Mouse (Mus musculus) cerebellum, adult (tissue): Measurements from ENCODE around the gene Lamtor3.
"Not testable (repeated sequence)": the region's sequence is repeated elsewhere in the genome, so short reads cannot be mapped to it uniquely, and the experiment has no call there.

Source experiments
- ATAC-seq: cut with Nextera tagmentation; 2 replicates; pipeline ENCODE4 v1.9.2; 2017; ENCODE audit warnings: mild to moderate bottlenecking, moderate library complexity, mixed read lengths; ENCODE audit not compliant: insufficient number of reproducible peaks, low FRiP score, low TSS enrichment

Lamtor3 gene

DNA sequence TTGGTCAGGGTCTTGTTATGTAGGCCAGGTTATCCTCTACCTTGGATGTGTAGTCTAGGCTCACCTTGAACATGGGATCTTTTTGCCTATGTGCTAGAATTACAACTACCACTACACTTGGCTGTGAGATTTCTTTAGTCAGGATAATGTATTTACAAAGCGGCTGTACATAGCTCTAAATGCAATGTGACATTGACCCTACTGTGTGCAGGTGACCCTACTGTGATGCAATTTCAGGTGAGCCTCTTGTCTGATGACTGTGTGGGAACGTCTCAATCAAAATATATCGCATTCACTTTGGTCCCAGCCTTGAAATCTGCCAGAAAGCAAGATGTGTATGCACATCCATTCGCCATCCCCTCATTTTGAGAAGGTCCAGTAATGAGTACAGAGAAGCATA, 40.0 kb downstream of the Lamtor3 start:
- no peak for ATAC-seq

DNA sequence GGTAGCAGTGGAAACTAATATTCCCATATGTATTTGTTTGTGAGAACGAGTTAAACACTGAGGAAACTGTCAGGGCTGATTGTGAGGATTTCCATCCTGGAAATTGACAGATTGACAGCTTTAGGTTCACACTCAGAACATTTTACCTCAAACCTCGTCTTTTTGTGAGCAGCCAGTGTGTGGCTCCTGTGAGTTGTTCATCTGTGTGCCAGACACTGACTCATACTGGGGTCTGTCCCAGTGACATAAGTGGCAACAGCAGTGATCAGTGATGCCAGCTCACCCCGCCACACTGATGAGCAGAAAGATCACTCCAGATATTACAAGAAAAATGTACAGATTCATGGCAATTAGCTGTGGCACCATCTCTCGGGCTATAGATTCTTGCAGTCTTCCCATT, 41.1 kb downstream of the Lamtor3 start:
- ATAC-seq = no peak

DNA sequence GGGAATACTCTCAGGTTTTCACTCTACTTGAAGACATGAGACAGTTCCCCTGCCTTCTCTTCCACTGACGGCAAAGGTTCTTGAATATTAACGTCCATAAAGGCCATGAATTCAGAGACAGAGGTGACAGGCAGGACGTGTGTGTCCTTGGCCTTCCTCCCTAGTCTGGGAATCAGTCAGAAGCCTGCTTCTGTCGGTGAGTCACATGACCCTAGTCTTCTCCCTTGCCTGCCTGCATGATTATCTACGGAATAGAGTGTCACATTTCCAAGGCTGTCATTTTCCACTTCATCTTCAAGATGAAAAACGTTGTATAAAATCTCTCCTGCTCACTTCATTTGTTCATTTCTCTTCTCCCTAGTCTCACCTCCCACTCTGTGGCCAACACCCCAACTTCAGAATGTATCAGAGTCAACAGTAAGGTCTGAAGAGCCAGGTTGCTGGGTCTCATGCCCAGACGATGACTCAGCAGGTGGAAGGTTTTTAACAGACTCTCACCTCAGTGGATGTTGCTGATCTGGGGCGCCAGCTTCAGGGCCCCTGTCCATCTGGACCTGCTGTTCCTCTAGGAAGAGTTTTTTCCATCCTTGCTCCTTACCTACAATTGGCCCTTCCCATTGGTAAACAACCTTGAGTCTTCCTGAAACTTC, 43.6 kb downstream of the Lamtor3 start:
- ATAC-seq = peak; percentile 83

DNA sequence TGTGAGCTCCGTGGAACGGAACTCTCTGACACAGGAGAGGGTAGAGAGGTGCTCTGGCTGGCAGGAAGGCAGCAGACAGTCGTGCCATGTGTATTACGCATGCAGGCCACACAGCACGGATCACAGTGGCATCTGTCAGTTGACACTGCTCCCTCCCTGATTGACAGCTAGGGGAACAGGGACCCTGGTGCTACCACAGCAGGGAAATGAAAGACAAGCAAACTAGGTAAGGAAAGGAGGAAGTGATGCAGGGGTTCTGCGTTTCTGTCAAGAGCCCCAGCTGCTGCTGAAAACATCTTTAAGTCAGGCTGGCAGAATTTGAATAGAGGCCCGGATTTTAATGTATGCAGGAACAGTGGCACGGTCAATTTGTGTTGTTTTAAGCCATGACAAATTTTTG, 45.2 kb downstream of the Lamtor3 start:
- no peak for ATAC-seq

DNA sequence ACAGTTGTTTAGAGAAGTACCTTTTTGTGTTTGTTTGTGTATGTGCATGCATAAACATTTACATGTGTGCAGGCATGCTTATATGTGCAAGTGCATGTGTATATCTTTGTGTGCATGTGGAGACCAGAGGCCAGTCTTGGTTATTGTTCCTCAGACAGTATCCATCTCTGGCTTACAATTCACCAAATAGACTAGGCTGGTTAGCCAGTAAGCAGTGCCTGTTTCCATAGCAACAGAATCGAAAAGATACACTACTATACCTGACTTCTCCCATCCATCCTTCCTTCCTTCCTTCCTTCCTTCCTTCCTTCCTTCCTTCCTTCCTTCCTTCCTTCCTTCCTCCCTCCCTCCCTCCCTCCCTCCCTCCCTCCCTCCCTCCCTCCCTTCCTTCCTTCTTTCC, 45.7 kb downstream of the Lamtor3 start:
- ATAC-seq = not testable (repeated sequence)

DNA sequence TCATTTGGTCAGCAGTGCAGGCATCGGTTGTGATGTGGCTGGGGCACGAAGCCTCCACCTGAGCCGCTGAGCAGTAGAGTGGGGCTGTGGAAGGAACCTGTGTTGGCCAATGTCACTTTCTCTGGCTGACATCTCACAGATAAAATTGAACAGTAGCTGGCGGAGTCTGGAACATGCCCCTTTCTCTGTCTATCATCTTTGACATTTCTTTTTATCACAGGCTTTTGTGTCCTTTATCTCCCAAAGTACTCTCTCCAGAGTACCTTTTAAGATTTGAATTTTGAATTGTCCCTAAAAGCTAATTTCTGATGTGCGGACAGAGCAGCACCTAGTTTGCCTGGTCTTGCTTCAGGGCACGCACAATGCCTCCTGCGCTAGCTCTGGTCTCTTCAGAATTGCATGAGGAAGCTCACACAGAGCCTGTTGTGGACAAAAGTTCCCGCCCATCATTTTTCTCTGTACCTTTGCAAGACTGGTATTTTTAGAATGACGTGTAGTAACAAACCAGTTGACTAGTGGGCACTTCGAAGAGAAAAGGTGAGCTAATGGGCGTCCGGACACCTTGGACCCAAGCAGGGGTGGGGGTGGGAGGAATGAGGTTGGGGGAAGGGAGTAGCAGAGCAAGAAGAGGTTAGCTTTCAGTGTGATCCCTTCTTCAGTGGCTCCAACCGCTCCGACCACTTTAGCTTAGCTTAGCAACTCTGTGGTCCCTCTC, 50.0 kb downstream of the Lamtor3 start:
- ATAC-seq = no peak

DNA sequence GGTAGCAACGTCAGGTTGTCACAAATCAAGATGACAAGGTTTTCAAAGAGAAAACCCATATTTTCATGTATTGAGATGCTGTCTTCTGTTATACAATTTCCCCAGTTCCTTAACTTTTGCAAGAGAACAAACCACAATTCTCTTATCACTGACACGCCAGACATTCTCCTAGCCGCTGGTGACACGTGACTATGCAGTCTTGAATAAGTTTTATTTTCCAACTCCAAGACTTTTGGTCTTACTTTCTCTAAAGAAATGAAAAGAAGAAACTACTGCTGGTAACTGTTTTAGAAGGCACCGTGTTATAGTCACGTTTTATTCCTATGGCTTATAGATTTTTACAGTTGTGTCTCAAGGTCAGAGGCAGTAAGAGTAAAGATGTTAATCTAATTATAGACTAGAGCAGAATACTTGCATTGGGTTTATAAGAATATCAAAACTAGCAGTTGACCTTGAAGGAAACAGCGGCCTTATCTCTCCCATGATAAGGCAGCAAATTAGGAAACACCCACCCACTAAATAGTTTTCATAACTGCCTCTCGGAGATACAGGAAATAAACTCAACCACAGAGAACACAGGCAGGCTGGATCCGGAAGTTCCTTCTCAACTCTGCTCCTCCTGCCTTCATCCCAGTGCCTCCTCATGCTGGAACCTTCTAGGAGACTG, 50.6 kb downstream of the Lamtor3 start:
- ATAC-seq = no peak

DNA sequence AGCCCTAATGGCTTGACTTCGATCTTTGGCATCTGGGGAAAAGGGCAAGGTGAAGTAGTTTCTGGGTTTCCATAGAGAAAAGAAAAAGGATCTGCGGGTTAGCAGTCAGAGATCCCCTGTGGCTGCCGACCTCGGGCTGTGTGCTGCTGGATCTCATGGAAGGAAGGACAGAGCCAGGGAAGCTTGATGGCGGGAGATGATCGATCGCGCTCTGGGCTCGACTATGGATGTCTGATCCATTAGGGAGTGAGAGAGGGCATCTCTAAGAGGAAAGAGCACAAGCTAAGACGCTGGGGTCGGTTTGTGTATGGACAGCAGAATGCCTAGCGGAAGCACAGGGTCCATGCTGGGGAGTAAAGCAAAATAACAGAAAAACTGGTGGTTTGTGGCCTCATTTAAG, 51.6 kb downstream of the Lamtor3 start:
- no peak for ATAC-seq

DNA sequence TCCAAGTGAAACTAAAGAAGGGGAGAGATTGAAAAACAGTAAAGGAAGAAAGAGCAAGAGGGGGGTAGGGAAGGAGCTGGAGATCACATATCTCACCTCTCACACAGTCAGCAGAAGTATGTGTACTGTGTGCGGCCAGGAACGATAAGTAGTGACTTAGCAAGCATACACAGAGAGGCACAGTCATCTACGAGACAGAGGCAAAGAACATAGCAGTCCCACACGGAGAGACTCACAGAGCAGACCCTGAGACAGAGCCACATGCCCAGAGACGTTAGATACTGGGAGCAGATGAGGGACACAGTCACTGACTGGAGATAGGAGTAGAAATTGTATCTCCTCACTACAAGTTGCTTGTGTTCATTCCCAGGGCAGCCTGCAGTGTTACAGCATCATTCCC, 53.9 kb downstream of the Lamtor3 start:
- no peak for ATAC-seq

DNA sequence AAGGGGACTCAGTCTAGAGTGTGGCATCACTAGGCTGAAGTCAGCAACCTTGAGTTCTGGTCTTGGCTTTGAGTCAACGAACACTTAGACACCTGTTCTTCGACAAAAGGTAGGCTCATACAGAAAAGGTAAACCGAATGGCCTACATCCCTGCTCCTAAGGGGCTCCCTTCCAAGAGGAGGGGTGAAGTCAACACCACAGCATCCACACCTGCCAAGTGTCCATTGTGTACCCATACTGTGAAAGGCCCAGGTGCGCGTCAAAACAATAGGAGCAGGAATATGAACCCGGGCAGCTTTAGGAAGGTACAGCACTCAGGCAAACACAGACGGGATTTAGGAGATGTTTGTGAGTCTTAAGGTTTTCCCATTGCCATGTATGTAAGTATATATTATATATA, 54.7 kb downstream of the Lamtor3 start:
- no peak for ATAC-seq

DNA sequence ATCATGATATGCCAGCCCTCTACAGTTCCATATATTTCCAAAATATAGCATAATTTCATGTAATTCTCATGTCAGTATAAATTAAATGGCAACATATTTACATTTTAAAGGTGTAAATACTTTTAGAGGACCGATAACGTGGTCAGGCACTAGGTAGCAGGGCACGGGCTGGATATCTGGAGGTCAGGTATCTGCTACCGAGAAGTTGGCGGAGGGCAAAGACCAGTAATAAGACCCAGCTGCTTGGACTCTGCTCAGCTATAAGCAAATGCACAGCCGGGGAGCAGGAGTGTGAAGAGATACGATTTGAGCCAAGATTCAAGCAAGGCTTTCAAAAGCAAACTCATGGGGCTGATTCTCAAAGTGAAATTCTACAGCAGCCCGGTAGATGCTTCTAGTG, 56.0 kb downstream of the Lamtor3 start:
- no peak for ATAC-seq

DNA sequence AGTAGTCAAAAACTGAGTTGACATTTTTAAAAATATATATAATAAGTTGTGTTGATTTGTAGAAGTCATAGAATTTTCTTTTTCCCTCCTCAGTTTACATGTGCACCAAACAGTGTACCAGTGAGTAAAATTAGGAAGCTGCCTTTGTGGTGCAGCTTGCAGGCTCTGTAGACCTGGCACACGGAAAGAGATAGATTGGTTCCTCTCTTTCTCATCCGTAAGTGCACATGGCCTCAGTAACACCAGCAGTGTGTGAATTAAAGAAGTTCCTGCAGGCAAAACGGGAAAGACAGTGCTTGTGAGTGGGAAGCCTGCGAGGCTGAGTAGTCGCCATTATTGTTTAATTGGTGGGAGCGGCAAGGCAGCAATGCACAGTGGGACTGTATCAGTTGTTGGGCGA, 57.1 kb downstream of the Lamtor3 start:
- ATAC-seq = no peak

DNA sequence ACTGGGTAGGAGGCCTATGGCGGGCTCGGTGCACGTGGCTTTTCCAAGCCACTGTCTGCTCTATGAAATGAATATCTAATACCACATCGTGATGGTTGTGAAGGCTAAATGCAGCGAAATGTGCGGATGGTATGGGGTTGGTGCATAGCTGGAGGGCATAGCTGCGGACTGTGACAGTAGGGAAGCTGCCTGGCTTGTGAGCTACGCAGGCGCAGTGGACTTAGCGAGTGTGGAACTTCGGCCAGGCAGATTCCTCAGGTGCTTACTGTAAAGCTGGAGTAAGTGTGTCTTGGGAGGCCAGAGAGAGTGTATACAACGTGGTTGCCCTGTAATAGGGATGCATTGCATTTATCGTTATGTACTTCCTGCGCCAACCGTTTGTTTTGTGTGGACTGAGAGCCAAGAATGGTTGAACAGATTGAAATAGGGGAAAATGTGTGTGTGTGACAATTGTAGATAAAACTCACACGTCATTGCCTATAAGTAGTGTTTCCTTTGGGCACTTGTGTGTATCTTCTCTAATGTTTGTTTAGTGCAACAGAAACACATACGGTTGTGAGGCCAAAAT, 57.6 kb downstream of the Lamtor3 start:
- no peak for ATAC-seq

DNA sequence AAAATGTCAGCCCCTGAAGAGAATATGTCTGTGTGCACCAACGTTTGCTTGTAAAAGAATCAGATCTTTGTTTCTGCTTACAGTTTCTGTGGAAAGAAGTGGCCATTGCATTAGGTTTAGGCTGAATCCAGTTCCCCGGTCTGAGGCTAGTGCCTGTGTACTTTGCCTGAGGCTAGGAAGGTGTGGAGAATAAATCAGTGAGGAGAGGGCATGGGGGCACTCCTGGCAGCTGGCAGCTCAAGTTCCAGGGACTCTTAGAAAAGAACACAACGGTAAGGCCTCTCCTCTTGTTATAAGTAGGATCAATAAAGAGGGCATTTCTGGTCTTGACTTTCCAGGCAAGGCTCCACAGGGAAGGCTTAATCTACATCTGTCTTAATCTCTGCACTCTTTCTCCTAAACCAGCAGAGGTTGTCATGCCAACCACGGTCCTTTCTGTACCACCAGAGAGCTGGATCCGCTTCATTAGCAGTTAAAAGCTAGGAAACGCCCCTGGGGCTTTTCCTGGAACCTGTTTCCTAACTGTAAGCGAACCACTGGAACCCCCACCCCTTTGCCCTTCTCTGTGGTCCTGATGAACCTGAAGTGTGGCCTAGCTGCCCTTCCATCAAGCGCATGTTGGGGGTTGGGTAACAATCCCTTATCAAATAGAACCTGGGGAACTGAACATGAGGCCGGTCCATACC, 58.8 kb downstream of the Lamtor3 start:
- ATAC-seq = no peak

DNA sequence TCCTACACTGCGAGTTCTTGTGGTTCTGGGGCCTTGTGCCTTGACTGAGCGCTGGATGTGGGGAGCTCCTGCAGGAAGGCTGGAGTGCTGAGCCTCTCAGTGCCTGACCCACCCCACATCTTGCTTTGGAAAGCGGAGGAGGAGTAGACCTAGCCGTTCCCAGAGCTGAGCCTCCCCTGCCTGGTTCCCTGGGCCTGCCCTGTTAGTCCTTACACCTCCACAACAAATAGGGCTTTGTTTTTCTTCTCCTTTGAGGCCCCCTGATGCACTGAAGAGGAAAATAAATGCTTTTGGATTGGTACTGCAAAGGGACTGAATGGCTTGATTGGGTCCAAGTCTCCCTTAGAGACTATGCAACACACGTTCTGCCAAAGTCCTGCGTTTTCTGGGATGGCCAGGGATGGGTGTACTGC, 59.3 kb downstream of the Lamtor3 start:
- no peak for ATAC-seq

DNA sequence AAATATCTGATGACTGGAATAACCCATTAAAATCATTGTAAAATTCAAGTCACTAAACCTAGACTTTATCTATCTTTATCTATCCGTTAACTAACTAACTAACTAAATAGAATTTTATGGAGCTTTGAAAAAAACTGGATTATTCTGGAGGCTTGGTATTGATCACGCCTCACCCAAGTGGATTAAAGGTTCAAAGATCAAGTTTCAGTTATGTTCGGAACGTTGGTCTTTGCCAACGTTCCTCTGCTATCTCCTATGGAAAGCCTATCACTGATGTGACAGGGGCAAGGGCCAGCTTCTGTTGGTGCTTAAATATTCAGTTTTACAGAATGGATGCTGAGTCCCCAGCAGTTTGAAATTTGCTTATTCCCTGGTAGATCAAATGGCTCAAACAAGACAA, 59.9 kb downstream of the Lamtor3 start:
- ATAC-seq = no peak
